Mouse (Mus musculus): ENCODE results near the gene Nup37. TPM values are rescaled to one million over a fixed set of nuclear protein-coding genes. Genes with fewer than 3 reads are reported as not detected.

Nup37 gene
- total RNA-seq, 2 experiments from 2014 or later: 7.5 to 9.8 TPM

- no peak for ATAC-seq (replicated peaks; ENCODE audit: low FRiP score, poor library complexity, severe bottlenecking)
Observed at GRCm38 (mm10) chr10:88221718-88222117, 74.9 kb downstream of the Nup37 start.

- ATAC-seq (replicated peaks; ENCODE audit: low FRiP score, poor library complexity, severe bottlenecking): no peak
Observed at GRCm38 (mm10) chr10:88225421-88225820, 78.6 kb downstream of the Nup37 start.

GRCm38 (mm10) chr10:88227962-88228361, 81.2 kb downstream of the Nup37 start:
- ATAC-seq (replicated peaks; ENCODE audit: low FRiP score, poor library complexity, severe bottlenecking): no peak

Other genes starting within 250 kb of the Nup37 start
- gene Pmch, start 55.9 kb upstream of the Nup37 start, total RNA-seq (2015; ENCODE audit: low replicate concordance): not detected in 2 replicates
- gene Pmch, start 55.9 kb upstream of the Nup37 start, total RNA-seq (2017; ENCODE audit: low replicate concordance): not detected in 2 replicates
- gene Parpbp, start 51 bp upstream of the Nup37 start, total RNA-seq (2015; ENCODE audit: low replicate concordance): 10.2 and 14.8 TPM in 2 replicates
- 9.9 and 19.1 TPM in 2 replicates for gene Parpbp, start 51 bp upstream of the Nup37 start, total RNA-seq (2017; ENCODE audit: low replicate concordance)
- 21.3 and 22.8 TPM in 2 replicates for gene Washc3, start 54.1 kb downstream of the Nup37 start, total RNA-seq (2015; ENCODE audit: low replicate concordance)
- 4.0 and 4.9 TPM in 2 replicates for gene Washc3, start 54.1 kb downstream of the Nup37 start, total RNA-seq (2017; ENCODE audit: low replicate concordance)
- 13.8 and 19.0 TPM in 2 replicates for gene Dram1, start 232.1 kb downstream of the Nup37 start, total RNA-seq (2015; ENCODE audit: low replicate concordance)
- 7.5 and 11.8 TPM in 2 replicates for gene Dram1, start 232.1 kb downstream of the Nup37 start, total RNA-seq (2017; ENCODE audit: low replicate concordance)
- gene Gnptab, start 232.1 kb downstream of the Nup37 start, total RNA-seq (2015; ENCODE audit: low replicate concordance): 19.2 and 20.2 TPM in 2 replicates
- gene Gnptab, start 232.1 kb downstream of the Nup37 start, total RNA-seq (2017; ENCODE audit: low replicate concordance): 7.9 and 11.0 TPM in 2 replicates